ENCODE assay signal across 13 mouse cellular contexts in genomic region chr5:38429106-38429505, GRCm38 (mm10).
"Had no signal": no experiment of that assay in that cellular context is flagged by ENCODE, and none has a peak within 500 bp of the region (broad histone marks: within the 10 kb centered on the region; RNA-seq: fewer than 3 reads in every experiment).

No protein-coding gene starts in this region.

- DNase-seq: lung, adult 18-20 months; lung, embryonic 14.5 days; lung, postnatal 10 days; lung, postnatal 4 days; midbrain, embryonic 14.5 days; retina, postnatal 1 day; right cerebral cortex, adult 18-20 months; right cerebral cortex, postnatal 25 days; right cerebral cortex, postnatal 4 days; spleen, adult 18-20 months; thymus, adult 18-20 months; thymus, postnatal 14 days; thymus, postnatal 36 days had no signal
